Mouse (Mus musculus) mouse trophoblast stem cell (cell line): ENCODE results near the gene Stub1.

Source experiments
- in situ Hi-C, 2 experiments: fragments of 300-500 bp; cut with MseI, MboI; formaldehyde crosslinking; loops; 2 replicates in 1 of 2; 3 replicates in 1 of 2; pipeline ENCODE4 v1.15.1; 2025

Gene Stub1

DNA sequence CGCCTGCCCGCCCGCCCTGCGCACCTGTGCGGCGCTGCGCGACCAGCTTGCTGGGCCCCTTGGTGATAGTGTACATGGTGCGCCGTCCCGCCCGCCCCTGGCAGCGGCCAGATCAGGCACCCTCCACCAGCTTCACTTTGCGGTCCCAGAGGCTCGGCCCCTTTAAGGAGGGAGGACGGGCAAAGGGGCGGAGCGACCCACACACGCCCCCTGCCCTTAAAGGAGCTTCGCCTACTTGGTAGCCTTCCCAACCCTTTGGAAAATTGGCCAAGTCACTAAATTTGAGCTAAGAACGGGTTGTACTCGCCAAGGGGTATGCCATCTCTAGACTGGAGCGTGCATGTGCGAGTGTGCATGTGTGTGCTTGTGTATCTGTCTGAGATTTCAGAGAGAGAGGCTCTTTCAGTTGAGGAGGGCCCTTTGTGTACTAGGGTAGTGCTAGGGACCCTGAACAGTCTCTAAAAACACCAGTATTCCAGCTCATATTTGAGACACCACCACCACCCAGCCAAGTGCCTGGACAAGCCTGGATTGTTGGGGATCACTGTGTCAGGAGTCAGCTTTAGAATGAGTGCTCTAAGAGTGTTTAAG is 35.5 kb upstream of the Stub1 start, which contains the start of gene Mcrip2:
Gene Mcrip2 (minus strand): TSS at position 164 of the 591 bp plus-strand sequence.
- in situ Hi-C loops, result no loop called here

DNA sequence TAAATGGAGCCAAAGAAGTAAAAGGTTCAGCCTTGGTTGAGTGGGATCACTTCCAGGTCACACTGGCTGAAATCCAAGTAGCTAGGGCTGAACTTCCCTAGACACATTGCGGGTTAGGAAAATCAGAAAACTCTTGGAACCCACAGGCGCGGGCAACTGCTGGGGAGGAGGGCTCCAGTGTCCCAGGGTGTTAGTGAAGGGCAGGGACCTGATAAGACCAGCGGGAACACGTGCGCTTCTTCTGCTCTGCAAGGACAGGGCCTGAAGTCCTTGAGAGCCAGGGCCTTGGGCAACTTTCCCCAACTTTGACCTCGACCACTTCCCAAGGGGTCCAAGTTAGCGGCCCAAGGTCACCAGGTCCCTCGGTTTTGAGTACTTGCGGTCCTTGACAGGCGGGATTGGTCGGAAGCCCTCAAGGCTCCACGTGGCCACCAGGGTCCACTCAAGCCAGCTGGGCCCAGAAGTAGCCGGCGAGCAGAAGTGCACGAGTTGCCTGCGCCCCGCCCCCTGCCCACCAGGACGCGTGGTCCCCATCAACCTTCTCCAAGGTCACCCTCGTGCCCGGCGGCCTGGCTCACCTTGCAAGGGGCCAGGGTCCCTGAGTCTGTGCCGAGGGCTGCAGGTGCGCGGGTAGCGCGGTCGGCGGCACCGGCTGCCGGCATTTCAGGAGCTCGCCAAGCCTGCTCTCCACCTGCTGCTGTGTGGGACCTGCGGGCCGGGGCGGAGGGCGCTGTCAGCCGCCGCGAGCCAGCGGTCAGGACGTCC is 34.8 kb upstream of the Stub1 start:
- in situ Hi-C loops, result no loop called here

GRCm38 (mm10) chr17:25867509-25867835 is 34.3 kb upstream of the Stub1 start:
- in situ Hi-C loops, result no loop called here

DNA sequence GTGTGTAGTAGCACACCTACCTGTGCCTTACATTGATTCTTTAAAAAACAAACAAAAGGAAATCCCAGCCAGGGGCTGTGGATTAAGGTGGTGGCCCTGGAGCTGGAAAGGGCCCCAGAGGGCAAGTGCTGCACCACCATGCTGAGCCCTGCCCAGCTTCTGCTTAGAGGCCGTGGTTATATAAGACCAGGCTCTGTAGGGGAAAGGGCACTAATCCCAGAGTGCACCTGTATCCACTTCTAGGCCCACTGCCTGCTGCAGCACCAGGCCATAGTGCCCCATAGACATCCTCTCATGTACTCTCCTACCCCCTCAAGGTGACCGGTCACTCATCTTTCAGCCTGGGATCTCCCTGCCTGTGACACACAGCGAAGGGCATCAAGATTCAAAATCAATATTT is 33.0 kb upstream of the Stub1 start:
- in situ Hi-C loops, result no loop called here

DNA sequence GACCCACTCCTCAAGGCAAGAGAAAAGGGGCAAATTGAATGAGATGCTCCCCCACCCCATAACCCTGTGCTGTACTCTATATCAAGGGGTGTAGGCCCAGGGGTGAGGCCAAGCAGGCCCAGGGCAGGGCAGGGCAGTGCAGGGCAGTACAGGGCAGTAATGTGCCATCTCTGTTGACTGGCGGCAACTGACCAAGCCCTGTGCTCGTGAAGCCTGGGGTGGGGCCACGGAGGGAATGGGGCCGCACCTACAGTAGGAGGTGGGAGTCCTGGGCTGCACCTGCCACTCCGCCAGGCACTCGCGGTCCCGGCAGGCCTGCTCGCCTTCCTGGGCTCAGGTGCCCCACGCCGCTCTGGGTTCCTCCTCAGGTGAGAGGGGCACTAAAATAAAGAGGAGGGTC is 32.1 kb upstream of the Stub1 start:
- in situ Hi-C loops, result no loop called here

DNA sequence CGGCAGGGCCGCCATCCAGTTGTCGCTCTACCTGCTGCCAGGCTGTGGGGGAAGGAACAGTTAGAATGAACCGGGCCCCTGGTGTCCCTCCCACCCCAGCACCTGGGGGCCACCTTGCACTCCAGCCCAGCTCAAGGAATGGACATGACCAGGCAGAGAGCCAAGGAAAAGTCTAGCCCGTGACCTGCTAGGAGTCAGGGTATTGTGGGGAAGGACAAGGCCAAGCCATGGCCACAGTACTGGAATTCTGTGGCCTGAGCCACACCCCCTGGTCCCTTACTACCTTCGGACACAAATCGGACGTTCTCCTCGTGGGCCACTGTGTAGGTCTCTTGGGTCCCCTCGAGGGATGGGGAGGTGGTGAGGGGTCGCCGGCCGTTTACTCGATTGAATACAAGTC is 31.1 kb upstream of the Stub1 start:
- in situ Hi-C loops, result no loop called here

GRCm38 (mm10) chr17:25863681-25864080 is 30.5 kb upstream of the Stub1 start:
- in situ Hi-C loops, result no loop called here

- in situ Hi-C loops, result no loop called here
Observed at GRCm38 (mm10) chr17:25861704-25862612, 28.8 kb upstream of the Stub1 start.

DNA sequence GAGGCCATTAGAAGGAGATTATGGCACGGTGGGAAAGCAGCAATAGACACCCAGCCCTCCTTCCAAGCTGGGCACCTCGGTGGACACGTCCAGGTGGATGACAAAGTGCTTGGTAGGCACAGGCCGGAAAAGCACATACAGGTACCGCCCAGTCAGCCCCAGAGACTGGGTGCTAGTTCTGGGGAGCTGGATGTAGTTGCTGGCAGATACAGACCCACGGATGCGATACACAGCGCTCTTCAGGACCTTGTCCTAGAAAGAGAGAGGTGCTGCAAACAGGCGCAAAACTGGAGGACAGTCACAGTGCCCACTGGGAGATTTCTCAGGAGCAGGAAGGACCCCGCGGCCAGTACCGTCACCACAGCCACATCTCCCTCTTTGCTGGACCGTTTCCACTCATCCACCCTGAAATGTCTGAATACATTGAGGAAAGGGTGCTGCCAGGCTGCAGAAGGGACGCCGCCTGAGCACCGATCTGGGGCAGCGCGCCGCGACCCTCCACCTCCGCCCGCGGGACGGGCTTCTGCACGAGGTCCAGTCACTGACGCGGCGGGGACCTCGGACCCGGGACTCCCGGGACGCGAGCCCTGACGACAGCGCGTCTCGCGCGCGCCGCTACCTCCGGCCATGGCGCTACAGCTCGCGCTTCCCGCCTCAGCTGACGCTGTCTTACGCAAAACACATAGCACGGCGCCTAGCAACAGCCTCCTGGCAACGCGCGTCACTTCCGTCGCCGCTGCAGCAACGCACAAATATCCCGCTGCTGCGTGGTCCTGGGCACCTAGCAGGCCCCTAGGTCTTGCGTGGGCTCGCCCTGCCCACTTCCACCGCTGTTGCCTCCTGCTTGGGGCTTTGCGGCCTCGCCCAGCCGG is 27.9 kb upstream of the Stub1 start, which contains the start of gene Wdr90:
Gene Wdr90 (minus strand): TSS at position 670 of the 872 bp plus-strand sequence.
- in situ Hi-C loops, result no loop called here

DNA sequence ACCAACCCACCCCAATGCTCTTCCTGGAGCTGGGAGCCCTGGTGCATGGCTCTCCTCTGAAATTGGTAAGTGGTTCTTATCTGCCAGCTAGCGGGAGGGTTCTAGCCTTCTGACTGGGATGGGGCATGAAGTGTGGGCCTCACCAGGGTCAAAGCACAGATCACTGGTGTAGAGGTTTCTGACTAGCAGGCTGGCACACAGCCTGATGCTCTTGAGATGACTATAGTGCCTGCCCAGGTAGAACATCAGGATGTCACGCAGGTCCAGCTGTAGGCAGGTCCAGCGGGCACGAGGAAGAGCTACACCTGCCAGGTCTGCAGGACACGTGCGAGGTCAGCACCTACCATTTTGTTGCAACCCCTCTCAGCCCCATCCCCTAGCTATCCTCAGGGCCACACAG is 27.0 kb upstream of the Stub1 start:
- in situ Hi-C loops, result no loop called here

- in situ Hi-C loops, result no loop called here
Observed at GRCm38 (mm10) chr17:25844396-25844901, 11.2 kb upstream of the Stub1 start, which contains the start of gene Rhot2. Gene Rhot2 (minus strand): TSS chr17:25844851.

GRCm38 (mm10) chr17:25843636-25844395 is 10.6 kb upstream of the Stub1 start:
- in situ Hi-C loops, result no loop called here

DNA sequence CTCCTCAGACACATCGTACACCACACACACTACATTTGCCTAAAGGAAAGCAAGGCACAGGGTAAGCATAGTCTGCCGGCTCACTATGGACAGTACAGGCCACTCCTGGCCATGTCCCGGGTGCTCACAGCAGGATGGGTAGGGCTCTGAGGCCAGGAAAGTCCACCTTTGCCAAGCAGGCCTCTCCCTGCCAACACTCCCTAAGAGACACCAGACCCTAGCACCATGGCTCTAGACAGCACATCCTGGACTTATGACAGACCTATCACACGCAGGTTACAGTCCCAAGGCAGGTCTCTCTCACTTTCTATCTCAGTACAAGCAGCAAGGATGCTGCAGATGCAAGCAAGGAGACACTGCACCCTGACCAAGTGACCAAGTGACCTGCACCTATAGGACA is 9.9 kb upstream of the Stub1 start:
- in situ Hi-C loops, result no loop called here

DNA sequence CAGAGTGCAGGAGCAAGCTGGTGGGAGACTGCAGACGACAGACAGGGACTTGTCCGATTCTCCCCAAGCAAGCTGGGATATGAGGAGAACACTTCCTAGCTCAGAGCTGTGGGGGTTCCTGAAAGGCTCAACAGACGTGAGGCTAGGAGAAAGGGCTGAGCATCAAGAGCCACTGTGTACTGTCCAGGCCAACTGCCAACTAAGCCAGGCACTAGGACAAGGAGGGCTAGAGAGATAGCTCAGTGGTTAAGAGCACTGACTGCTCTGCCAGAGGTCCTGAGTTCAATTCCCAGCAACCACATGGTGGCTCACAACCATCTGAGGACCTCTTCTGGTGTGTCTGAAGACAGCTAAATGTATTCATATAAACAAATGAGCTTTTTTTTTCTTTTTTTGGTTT is 9.3 kb upstream of the Stub1 start:
- in situ Hi-C loops, result no loop called here

GRCm38 (mm10) chr17:25841117-25841880 is 8.1 kb upstream of the Stub1 start, which contains the start of gene Gm20683:
Gene Gm20683 (minus strand): TSS chr17:25841763.
- in situ Hi-C loops, result no loop called here

- in situ Hi-C loops, result no loop called here
Observed at GRCm38 (mm10) chr17:25840519-25840918, 7.3 kb upstream of the Stub1 start.

DNA sequence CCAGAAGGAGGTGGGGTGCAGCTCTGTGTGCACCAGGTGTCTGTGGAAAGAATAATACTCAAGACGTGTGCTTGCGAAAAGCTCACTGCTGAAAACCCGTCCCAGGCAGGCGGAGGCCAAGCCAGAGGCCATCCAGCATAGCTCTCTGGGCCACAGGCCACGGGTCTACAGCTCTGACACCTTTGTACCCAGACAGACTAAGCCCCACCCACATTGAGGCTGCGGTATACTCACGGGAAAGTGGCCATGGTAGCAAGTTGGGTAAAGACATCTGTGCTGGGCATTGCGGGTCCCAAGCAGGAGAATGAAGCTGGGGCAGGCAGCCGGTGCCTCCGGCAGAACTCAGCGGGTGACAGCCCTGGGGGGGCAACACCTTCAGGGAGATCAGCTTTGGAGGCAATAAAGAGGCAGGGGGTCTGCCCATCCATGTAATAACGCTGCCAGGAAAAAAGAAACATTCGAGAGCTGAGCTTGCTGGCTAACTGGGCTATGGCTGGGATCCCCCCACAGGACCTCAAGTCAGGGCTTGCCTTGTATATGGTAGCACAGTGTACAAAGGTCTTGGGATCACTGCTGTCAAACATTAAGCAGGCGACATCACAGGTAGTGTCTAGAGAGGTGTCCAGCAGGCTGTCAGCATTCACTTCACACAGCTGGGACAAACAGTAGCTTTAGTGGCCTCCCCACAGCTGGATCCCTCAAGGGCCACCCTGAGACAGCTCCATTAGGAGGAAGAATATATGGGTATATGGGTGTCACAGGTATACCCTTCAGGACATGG is 6.4 kb upstream of the Stub1 start:
- in situ Hi-C loops, result no loop called here

GRCm38 (mm10) chr17:25838904-25839303 is 5.7 kb upstream of the Stub1 start:
- in situ Hi-C loops, result no loop called here

- in situ Hi-C loops, result no loop called here
Observed at GRCm38 (mm10) chr17:25837533-25837932, 4.3 kb upstream of the Stub1 start.
